Mouse (Mus musculus) CD4-positive, CD25-positive, alpha-beta regulatory T cell, adult 4 months (primary cell): ENCODE data around the gene Dscam. TPM values are rescaled to one million over a fixed set of nuclear protein-coding genes. Genes with fewer than 3 reads are reported as not detected.
A peak's percentile ranks its signal among the peaks of the same experiment; 100 is the strongest.
"Not testable (repeated sequence)": the region's sequence is repeated elsewhere in the genome, so short reads cannot be mapped to it uniquely, and the experiment has no call there.

Experiments used
- ATAC-seq: one replicate; pipeline ENCODE4 v1.8.0; 2017
- polyA plus RNA-seq, 2 experiments: library from polyadenylated mRNA; unstranded; fragments of 100-300 nt; shearing (Covaris generic); gene quantifications; one replicate each; pipeline ENCODE4 v1.2.1; 2017

The Dscam gene
- polyA plus RNA-seq, 2 experiments from 2014 or later = 1.9 to 2.8 TPM

DNA sequence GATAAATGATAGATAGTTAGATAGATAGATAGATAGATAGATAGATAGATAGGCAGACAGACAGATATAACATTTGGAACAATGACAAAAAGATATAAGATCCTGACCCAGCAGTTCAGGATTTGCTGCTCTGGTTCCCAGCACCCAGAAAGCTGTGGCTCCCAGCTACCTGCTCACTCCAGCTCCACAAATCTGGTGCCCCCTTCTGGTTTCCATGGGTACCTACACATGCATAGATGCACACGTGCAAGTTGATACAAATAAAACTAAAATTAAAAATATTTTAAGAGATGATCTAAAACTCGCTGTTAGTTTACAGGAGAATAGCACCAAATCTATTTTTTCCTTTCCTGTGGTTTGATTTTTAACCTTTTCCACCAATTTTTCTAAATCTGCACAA lies 238.8 kb downstream of the Dscam start:
- ATAC-seq = no peak

DNA sequence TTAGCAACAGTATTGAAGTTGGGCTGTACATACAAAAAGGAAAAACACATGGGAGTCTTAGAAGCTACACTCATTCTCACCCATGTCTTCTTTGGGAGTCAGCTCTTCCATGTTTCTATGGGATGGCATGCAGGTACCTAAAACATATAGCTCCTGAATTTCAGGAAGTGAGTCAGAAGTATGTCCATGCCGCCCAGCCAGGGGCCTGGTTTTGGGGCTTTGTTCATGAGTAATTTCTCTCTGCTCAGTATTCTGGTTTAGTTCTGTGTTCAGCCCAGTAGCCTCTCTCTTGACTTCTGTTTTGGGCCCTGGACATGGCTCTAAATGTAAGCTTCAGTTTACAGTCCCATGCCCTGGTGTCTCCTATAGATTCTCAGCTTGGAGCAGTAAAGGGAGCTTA lies 242.5 kb downstream of the Dscam start:
- no peak for ATAC-seq

DNA sequence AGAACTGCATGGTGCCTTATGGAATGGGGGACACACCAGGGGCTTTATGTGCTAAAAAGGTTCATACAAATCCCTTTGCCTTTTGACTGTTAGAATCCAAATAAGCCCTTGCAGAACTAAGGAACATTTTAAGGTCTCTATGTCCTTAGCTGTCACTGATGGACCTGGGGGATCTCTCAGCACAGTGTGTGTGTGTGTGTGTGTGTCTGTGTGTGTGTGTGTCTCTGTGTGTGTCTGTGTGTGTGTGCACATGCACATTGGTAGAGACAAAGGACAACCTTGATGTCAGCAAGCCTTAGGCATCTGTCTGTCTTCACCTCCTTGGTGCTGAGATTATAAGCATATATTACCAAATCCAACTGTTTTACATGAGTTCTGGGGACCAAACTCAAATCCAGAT lies 243.1 kb downstream of the Dscam start:
- no peak for ATAC-seq

DNA sequence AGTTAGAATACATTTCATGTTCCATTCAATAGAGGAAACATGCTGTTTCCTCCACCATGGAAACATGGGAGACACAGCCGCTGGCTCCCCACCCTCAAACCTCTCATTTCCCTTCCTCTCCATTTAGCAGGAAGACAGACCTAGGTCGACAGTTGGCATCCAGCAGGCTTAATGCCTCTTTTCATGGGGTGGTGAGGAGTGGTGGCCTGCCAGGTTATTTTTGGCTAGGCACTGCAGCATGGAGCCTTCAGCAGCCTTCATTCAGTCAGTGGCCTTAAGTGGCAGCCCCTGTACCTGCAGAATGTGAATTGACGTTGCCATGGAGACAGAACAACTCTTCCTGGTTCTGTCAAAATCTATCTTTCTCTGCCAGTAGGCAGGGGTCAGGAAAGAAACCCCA lies 243.6 kb downstream of the Dscam start:
- ATAC-seq = no peak

DNA sequence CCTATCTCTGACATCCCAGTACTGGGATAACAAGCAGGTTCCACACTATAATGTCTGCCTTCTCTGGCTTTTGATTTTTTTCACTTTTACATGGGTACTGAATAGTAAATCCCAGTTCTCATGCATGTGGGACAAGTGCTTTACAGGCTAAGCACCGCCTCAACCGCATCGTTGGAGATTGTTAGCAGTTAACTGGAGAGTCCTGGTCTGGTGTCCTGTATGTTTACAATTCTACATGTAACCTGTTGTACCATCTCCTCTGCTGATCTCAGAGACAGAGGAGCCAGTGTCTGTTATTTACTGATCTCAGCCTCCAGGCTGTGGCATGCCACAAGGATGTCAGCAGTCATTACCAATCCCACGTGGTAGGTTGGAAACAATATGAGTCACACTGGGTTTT lies 246.6 kb downstream of the Dscam start:
- no peak for ATAC-seq

DNA sequence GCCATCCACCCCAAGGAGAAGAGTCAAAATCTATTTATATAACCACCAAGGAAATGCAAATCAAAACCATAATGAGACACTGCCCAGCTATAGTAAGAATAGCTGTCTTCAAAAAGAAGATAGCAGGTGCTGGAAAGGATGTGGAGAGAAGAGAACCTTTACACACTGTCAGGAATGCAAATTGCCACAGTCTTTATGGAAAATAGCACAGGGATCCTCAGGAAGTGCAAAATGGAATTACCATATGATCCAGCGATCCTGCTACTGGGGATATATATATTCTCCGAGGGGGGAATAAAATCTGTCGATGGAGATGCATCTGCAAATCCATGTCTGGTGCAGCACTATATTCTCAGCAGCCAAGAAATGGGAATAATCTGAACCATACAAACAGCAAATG lies 256.1 kb downstream of the Dscam start:
- ATAC-seq = no peak

DNA sequence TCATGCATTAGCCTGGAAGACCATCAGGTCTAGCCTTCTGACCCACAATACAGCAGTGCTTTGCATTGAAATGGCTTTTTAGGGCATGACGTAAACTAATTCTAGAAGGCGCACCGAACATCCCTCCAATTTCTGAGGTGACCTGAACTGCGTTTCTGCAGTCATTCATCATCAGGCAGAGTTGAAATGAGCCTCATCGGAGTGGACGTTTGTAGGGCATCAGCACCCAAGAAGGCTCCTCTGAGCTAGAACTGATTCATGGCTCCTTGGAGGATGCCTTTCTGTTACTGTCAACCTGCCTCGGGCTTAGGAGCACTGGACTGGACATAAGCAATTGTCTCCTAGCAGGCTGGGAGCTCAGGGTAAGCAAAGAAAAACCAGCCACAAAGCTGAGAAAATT lies 257.7 kb downstream of the Dscam start:
- ATAC-seq = no peak

DNA sequence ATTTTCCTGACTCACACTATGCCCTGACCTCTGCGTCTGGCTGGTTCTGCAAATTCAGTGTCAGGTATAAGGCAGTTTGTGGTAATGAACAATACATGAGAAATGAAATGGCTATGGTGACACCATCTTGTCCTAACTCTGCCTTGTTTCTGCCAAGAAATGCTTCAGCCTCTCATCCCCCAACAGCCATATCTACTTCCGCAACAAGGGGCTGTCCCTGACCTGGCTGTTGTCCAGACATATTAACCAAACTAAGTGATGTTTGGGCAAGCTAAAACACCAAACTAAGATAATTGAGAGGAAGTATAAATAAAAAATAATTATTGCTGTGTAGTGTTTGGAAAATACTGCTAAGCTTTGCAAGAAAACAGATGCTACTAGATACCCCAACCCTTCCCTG lies 258.4 kb downstream of the Dscam start:
- ATAC-seq = no peak

DNA sequence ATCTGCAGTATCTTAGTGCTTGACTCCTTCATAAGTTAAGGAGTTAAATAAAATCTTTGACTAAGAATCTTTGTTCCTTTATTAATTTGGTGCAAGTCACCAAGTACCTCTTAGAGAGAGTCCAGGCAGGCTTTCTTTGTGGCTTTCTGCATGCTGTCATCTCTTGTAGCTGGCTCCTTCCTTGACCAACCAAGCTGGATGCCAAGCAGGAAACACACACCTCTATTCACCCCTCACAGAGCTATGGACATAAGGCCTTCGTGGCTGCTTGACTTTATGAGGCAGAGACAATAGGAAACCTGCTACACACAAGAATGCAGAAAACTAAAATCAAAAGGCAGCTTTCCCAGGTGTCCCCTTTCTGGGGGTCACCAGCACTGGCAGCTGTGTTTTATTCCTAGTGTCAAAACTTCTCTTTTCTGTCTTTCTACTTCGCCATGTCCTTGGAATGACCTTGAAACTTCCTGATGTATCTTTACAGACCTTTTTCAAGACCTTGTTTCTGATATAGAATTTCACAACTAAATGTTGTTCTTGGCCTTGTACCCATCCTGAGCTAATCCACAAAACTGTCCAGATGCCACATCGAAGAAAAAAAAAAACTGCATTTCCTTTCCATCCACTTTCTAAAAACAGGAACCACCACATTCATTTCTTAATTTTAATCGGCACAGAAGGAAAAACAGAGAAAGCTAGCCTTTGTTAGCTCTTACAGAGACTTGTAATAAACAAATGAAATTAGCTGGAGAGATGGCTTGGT lies 260.0 kb downstream of the Dscam start:
- no peak for ATAC-seq

DNA sequence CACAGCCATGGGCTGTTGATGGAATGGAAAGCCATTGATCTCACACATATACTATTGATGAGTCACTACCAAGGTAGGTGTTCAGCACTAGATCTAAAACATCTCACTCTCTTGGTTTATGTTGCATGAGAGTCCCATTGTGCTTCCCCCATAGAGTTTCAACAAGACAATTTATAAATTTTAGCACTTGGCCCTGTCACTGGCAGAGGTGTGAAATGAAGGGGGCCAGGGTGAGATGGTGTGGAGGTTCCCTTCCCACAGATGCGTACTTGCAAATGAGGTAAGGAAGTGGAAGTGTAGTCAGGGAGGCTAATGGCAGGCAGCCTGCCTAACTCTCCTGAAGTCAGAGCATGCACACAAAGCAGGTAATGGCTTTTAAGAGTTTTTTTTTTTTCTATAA lies 262.7 kb downstream of the Dscam start:
- no peak for ATAC-seq

DNA sequence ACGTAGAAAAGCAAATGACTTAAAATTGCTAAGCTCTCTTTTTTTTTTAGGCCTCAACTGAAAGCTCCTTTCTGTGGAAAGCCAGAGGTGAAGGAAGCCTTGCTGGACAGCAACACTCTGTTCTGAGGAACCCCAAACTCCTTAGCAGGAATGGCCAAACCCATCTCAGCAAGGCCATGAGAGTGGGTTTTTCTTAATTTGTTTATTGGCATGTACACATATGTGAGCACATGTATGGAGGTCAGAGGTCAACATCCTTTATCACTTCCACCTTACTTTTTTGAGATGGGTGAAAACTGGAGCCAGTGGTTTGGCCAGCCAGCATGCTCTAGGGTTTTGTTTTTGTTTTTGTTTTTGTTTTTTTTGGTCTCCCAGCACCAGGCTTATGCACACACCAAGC lies 263.5 kb downstream of the Dscam start:
- no peak for ATAC-seq

DNA sequence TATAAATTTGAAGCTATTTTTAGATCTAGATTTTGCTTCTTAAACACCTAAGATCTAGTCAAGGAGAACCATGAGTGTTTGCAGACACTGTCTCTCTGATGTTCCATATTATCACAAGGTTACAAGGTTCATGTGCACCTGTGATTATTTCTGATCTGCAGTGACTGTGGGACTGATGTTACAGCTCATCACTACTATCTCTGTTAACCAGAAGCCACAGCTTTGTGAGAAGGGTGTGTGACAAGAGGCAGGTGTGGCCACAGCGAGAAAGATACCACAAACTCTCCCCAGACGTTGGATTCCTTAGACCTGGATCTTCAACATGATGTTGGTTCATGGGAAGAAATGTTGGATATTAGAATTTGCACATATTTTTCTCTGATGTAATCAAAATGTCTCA lies 263.9 kb downstream of the Dscam start:
- no peak for ATAC-seq

DNA sequence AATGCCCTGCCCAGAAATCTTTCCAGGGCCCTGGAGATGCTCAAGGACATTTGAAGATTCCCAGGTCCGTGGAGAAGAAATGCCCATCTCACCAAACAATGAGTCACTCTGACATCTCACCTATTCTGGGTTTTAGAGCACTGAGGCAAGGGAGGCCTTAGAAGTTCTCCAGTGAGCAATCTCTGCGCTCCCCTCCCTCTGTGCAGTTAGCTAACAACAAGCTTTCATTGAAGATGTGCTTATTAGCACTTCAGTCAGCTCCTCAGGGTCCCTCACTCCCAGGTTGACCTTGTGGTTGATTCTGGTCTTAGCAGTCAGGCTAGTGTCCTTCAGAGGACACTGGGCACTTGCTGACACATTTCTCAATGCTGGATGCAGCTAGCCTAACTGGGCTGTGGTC lies 265.8 kb downstream of the Dscam start:
- no peak for ATAC-seq

DNA sequence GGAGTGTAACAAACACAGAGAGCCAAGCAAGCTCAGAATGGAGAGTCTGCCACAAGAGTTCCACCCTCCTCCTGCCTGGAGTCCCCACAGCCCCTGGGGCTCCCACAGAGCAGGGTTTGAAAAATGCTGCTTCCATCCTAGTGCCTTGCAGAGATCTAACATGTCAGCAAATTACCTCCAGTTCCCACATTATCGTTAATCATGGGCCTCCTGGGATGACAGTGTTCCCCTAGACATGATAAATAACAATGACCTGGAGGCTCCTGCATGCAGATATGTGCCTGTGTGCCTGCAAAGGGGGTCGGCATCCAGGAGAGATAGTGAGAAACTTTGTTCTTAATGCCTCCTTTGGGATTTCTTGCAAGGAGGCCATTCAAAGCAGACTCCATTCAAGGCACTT lies 266.2 kb downstream of the Dscam start:
- no peak for ATAC-seq

DNA sequence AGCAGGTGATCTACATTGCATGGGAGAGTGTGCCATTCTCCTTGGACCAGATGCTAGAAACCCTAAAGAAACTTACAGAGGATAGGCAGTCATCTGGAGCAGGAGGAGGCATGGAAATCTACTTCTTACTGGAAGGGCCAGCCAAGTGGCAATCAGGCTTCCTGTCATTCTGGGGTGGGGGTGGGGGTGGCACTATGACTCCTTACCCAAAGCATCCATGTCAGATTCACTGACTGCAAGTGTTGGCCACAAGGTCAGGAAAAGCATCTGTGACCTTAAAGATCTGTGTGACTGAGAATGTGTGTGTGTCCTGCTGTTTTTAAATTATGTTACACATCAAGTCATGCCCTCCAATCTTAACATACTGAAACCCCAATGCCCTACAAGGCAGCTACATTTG lies 268.0 kb downstream of the Dscam start:
- no peak for ATAC-seq

DNA sequence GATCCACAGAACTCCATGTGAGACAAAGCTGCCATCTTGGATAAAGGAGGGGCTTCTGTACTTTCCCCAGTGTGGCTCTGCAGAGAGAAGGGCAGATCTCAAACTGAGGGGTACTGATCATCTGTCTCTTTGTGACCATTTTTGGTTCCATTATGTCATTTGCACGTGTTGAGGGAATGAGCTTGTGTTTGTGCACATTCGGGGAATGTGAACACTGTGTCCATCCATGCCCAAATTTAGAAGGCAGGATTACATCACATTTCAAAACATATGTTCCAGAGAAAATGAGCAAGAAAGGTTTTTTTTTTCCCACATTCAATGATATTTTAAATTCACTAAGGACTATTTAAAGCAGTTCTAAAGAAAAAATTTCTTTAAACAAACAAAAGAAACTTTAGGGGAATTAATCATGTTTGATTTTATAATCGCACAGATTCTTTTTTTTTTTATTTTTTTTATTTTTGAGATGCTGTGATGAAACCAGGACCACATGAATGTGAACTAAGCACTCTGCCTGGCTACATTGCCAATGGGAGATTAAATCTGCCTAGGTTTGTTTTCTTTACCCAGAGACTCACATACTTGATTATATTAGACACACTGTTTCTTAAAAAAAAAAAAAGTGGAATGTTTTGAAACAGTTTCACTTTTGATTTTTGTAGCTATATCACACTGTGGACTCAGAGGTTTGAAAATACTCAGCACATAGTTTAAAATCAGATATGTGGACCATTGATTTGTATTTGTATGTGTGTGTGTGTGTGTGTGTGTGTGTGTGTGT lies 269.1 kb downstream of the Dscam start:
- peak; percentile 41 for ATAC-seq

DNA sequence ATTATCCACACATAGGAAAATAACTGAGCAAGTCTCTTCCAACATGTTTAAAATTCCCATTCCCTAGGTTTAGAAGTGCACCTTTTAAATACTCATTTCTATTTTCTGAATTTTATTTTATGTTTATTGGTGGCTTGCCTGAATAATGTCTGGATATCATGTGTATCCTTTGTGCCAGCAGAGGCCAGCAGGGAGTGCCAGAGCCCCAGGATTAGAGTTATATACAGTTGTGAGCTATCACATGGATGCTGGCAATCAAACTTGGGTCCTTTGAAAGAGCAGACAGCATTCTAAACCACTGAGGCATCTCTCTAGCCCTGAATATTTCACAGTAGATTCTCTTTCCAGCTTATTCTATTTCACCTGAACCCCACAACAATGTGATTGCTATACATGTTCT lies 271.2 kb downstream of the Dscam start:
- ATAC-seq = no peak

DNA sequence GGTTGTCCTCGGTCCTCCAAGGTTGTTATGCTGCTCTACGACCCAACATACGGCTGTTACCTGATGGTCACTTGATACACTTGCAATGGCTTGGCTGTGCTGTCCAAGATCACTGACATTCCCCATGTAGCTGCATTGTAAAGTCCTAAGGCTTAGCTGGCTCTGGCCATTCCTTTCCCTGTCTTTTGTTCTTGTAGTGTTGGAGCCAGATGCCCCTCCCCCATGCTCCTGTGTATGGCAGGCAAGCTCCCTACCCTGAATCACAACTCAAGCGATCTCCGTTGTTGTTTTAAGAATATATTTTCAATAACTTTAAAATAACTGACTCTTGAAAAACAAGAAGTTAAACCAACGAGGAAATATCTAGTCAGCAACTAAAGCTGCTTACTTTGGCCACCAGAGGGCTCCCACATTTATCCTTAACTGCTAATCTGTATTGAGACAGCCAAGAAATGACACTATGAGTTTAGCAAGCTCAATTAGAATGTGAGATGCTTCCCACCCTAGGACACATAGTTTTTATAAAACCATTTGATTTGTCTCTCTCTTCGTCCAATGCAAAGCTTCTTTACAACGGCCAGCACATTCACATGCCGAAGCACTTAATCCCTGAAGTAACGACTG lies 273.9 kb downstream of the Dscam start:
- ATAC-seq = no peak

DNA sequence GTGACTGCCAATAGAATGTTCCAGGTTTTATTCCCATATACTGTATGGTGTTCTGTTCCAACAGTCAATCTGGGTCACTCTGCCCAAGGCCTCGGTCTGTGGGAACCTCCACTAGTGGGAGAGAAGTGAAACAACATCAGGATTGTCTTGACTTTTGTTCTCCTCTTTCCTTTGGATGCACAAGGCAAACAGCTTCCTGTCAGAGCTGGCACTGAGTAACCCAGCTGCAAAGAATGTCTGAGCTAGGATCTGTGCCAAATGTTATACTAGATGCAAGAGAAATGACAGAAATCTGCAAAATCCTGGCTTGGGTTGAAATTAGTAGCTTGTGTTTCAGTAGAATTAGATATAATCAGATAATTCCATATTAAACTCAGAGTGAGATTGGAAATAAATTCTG lies 282.5 kb downstream of the Dscam start:
- no peak for ATAC-seq

DNA sequence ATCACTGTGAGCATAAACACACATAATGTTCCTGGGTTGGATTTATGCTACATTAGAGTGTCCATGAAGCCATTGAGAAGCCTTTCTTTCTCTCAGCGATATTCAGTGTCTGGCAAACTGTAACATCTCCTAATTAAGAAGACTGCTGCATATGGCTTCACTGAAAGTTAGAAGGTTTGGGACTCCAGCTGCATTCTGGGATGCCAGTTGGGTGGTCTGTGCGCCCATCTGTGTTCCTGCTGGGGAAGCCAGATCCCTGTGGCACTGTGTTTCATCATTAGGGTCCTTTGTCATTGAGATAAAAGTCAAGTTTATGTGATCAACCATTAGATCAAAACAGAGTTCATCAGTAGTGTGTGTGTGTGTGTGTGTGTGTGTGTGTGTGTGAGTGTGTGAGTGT lies 284.7 kb downstream of the Dscam start:
- ATAC-seq = no peak

DNA sequence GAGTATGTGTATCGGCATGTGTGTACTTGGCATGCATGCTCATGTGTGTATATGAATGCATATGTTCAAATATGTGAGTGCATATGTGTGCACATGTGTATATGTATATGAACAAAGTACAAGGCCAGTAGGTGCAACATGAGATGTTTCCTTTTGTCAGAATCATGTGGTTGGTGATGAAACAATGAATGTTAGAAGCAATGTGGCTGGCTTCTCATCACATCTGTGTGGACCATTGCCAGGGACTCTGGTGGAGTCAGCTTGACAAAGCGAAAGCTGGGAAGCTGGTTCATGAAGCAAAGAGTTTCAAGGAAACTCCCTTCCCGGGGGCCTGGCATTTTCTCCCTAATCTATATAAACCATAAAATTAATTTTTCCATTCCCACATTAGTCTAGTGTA lies 286.0 kb downstream of the Dscam start:
- not testable (repeated sequence) for ATAC-seq

DNA sequence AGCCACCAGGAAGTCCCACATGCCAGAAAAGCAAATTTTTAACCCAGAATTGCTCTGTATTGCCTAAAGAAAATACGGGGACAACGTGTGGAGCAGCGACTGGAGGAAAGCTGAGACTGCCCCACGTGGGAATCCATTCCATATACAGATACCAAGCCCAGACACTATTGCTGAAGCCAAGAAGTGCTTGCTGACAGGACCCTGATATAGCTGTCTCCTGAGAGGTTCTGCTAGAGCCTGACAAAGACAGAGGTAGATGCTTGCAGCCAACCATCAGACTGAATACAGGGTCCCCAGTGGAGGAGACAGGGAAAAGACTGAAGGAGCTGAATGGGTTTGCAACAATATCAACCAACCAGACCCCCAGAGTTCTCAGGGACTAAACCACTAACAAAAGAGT lies 293.3 kb downstream of the Dscam start:
- ATAC-seq = no peak

DNA sequence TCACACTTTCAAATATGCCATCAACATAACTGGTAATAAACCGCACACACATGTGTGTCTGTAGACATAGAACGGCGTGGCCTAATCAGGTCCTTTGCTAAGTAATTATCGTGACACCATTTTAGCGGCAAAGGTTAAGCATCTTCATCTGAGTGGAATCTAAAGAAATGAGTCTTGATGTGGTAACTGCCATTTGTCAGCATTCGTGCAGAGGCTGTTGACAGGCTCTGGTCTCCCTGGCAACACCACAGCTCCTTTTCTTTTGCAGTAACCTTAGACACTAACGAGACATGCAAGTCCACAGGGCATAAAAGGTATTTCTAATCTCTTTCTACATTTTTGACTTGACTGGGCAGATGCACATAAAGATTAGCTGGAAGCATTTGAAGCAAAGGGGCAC lies 297.8 kb downstream of the Dscam start:
- ATAC-seq = no peak

DNA sequence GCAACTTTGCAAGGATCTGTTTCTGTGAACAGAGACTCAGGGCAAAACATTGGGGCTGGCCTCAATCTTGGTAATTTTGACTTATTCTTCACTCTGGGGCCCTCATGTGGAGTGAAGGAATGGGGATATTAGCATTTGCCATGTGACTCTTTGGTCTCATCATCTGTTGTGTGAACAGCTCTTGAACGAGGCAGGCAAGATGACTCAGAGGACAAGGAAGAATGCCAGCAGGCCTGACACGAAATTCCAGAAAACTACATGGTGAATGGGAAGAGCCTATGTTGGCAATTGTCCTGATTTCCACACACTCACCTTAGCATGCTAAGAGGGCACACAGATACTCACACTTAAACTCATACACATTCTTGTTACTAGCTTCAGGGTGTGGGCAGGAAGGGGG lies 313.0 kb downstream of the Dscam start:
- no peak for ATAC-seq
